Mouse (Mus musculus) MEL (cell line): ENCODE data around the gene Rpl6. TPM values are rescaled to one million over a fixed set of nuclear protein-coding genes. Genes with fewer than 3 reads are reported as not detected.

Source experiments
- DNase-seq: peaks from one replicate; pipeline ENCODE4 v3.0.0; 2011; ENCODE audit warnings: low read depth, low spot score
- H3K27ac ChIP-seq: 2 replicates; pipeline ENCODE4 v1.5.1; 2012; ENCODE audit warnings: low read depth, mild to moderate bottlenecking, control low read depth, low read length, moderate library complexity; ENCODE audit not compliant: control insufficient read depth
- H3K27me3 ChIP-seq, 2 experiments: fragments of 150-350 bp in 1 of 2; sonication (generic) in 1 of 2; 2 replicates each; pipeline ENCODE4 v1.6.1; 2012; ENCODE audit warnings: low read length in 2 of 2, mild to moderate bottlenecking in 2 of 2, improper control_type of control experiment in 1 of 2, moderate library complexity in 1 of 2; ENCODE audit not compliant: insufficient read depth in 2 of 2, control insufficient read depth in 1 of 2
- H3K36me3 ChIP-seq, 2 experiments: 2 replicates each; pipeline ENCODE4 v1.6.1; 2012 to 2014; ENCODE audit warnings: low read length in 2 of 2, improper control_type of control experiment in 1 of 2, inconsistent platforms in 1 of 2, mild to moderate bottlenecking in 1 of 2; ENCODE audit not compliant: insufficient read depth in 2 of 2, control insufficient read depth in 1 of 2
- H3K4me1 ChIP-seq, 2 experiments: fragments of 150-350 bp in 1 of 2; sonication (generic) in 1 of 2; 2 replicates each; pipeline ENCODE4 v1.6.1; 2012; ENCODE audit warnings: low read length in 2 of 2, improper control_type of control experiment in 1 of 2, mild to moderate bottlenecking in 1 of 2; ENCODE audit not compliant: insufficient read depth in 2 of 2, control insufficient read depth in 1 of 2
- H3K4me3 ChIP-seq, 2 experiments: fragments of 150-350 bp in 1 of 2; sonication (generic) in 1 of 2; 2 replicates each; pipeline ENCODE4 v1.5.1; 2012; ENCODE audit warnings: low read depth in 2 of 2, low read length in 2 of 2, mild to moderate bottlenecking in 2 of 2, moderate library complexity in 2 of 2, control low read depth in 1 of 2, improper control_type of control experiment in 1 of 2; ENCODE audit not compliant: control insufficient read depth in 1 of 2, insufficient read depth in 1 of 2
- H3K79me2 ChIP-seq: 2 replicates; pipeline ENCODE4 v1.6.1; 2012; ENCODE audit warnings: mild to moderate bottlenecking, low read length, moderate library complexity; ENCODE audit not compliant: control insufficient read depth, poor library complexity, insufficient read depth
- H3K9ac ChIP-seq: 2 replicates; pipeline ENCODE4 v1.6.1; 2012; ENCODE audit warnings: low read depth, mild to moderate bottlenecking, control low read depth, low read length, moderate library complexity; ENCODE audit not compliant: control insufficient read depth, poor library complexity, severe bottlenecking
- H3K9me3 ChIP-seq: fragments of 150-350 bp; sonication (generic); replicated peaks from 2 replicates; pipeline ENCODE4 v1.6.1; 2012; ENCODE audit warnings: mild to moderate bottlenecking, low read length, improper control_type of control experiment, moderate library complexity; ENCODE audit not compliant: insufficient read depth
- CHD1 ChIP-seq: IDR thresholded peaks from 2 replicates; pipeline ENCODE4 v1.6.1; 2012; ENCODE audit warnings: low read depth, mild to moderate bottlenecking, inconsistent platforms, low read length, improper control_type of control experiment
- CTCF ChIP-seq, 3 experiments: IDR thresholded peaks in 2 of 3; conservative IDR thresholded peaks in 1 of 3; 2 replicates each; pipeline ENCODE4 v1.5.1; 2011 to 2012; ENCODE audit warnings: low read length in 3 of 3, low read depth in 2 of 3, mild to moderate bottlenecking in 2 of 3, improper control_type of control experiment in 1 of 3, inconsistent platforms in 1 of 3, mixed read lengths in 1 of 3, moderate library complexity in 1 of 3; ENCODE audit not compliant: control insufficient read depth in 1 of 3, insufficient read depth in 1 of 3, poor library complexity in 1 of 3, severe bottlenecking in 1 of 3
- E2F4 ChIP-seq: IDR thresholded peaks from 2 replicates; pipeline ENCODE4 v1.6.1; 2011; ENCODE audit warnings: low read depth, low read length, improper control_type of control experiment, borderline replicate concordance
- ELF1 ChIP-seq: IDR thresholded peaks from 2 replicates; pipeline ENCODE4 v1.6.1; 2014; ENCODE audit warnings: low read depth, mild to moderate bottlenecking, inconsistent platforms, low read length, improper control_type of control experiment, moderate library complexity
- EP300 ChIP-seq, 2 experiments: IDR thresholded peaks; 2 replicates each; pipeline ENCODE4 v1.6.1; 2011; ENCODE audit warnings: improper control_type of control experiment in 2 of 2, low read length in 2 of 2, low read depth in 1 of 2, mild to moderate bottlenecking in 1 of 2
- ETS1 ChIP-seq: IDR thresholded peaks from 2 replicates; pipeline ENCODE4 v1.6.1; 2012; ENCODE audit warnings: low read depth, mild to moderate bottlenecking, inconsistent platforms, low read length, improper control_type of control experiment, moderate library complexity
- GABPA ChIP-seq: IDR thresholded peaks from 2 replicates; pipeline ENCODE4 v1.6.1; 2012; ENCODE audit warnings: low read depth, mild to moderate bottlenecking, inconsistent platforms, low read length, improper control_type of control experiment, moderate library complexity
- GATA1 ChIP-seq: IDR thresholded peaks from 2 replicates; pipeline ENCODE4 v1.6.1; 2011; ENCODE audit warnings: low read depth, low read length, improper control_type of control experiment
- HCFC1 ChIP-seq: IDR thresholded peaks from 2 replicates; pipeline ENCODE4 v1.6.1; 2012; ENCODE audit warnings: low read depth, mild to moderate bottlenecking, inconsistent platforms, low read length, improper control_type of control experiment, moderate library complexity
- JUND ChIP-seq: IDR thresholded peaks from 2 replicates; pipeline ENCODE4 v1.6.1; 2011; ENCODE audit warnings: low read depth, mild to moderate bottlenecking, improper control_type of control experiment, low read length
- KAT2A ChIP-seq: conservative IDR thresholded peaks from 2 replicates; pipeline ENCODE4 v1.6.1; 2012; ENCODE audit warnings: low read depth, low read length, improper control_type of control experiment, inconsistent platforms
- MAX ChIP-seq: IDR thresholded peaks from 2 replicates; pipeline ENCODE4 v1.6.1; 2011; ENCODE audit warnings: low read length, improper control_type of control experiment
- MEF2A ChIP-seq: IDR thresholded peaks from 2 replicates; pipeline ENCODE4 v1.6.1; 2014; ENCODE audit warnings: low read depth, mild to moderate bottlenecking, inconsistent platforms, low read length, improper control_type of control experiment; ENCODE audit not compliant: poor library complexity, insufficient replicate concordance, severe bottlenecking; ENCODE audit errors: extremely low read depth
- MXI1 ChIP-seq: IDR thresholded peaks from 2 replicates; pipeline ENCODE4 v1.6.1; 2011; ENCODE audit warnings: mild to moderate bottlenecking, low read depth, low read length, improper control_type of control experiment
- MYB ChIP-seq: IDR thresholded peaks from 2 replicates; pipeline ENCODE4 v1.6.1; 2011; ENCODE audit warnings: mild to moderate bottlenecking, low read depth, low read length, improper control_type of control experiment
- MYC ChIP-seq: IDR thresholded peaks from 2 replicates; pipeline ENCODE4 v1.6.1; 2011; ENCODE audit warnings: low read depth, mild to moderate bottlenecking, low read length, improper control_type of control experiment, moderate library complexity
- POLR2AphosphoS5 ChIP-seq: IDR thresholded peaks from 2 replicates; pipeline ENCODE4 v1.6.1; 2012; ENCODE audit warnings: low read depth, borderline replicate concordance, mild to moderate bottlenecking, inconsistent platforms, low read length, moderate library complexity, mixed read lengths
- RCOR1 ChIP-seq: IDR thresholded peaks from 2 replicates; pipeline ENCODE4 v1.6.1; 2012; ENCODE audit warnings: low read depth, mild to moderate bottlenecking, inconsistent platforms, low read length, improper control_type of control experiment
- SIN3A ChIP-seq: IDR thresholded peaks from 2 replicates; pipeline ENCODE4 v1.6.1; 2012; ENCODE audit warnings: low read length, improper control_type of control experiment, inconsistent platforms
- TAL1 ChIP-seq: IDR thresholded peaks from 2 replicates; pipeline ENCODE4 v1.6.1; 2012; ENCODE audit warnings: mild to moderate bottlenecking, inconsistent platforms, low read length, moderate library complexity, mixed read lengths
- TBP ChIP-seq: IDR thresholded peaks from 2 replicates; pipeline ENCODE4 v1.8.0; 2011; ENCODE audit warnings: low read depth, low read length, improper control_type of control experiment
- TCF12 ChIP-seq: IDR thresholded peaks from 2 replicates; pipeline ENCODE4 v1.6.1; 2014; ENCODE audit warnings: low read depth, mild to moderate bottlenecking, inconsistent platforms, low read length, improper control_type of control experiment, moderate library complexity
- UBTF ChIP-seq: IDR thresholded peaks from 2 replicates; pipeline ENCODE4 v1.6.1; 2012; ENCODE audit warnings: low read depth, mild to moderate bottlenecking, inconsistent platforms, low read length, improper control_type of control experiment, moderate library complexity, borderline replicate concordance; ENCODE audit not compliant: insufficient read depth
- USF1 ChIP-seq: IDR thresholded peaks from 2 replicates; pipeline ENCODE4 v1.6.1; 2014; ENCODE audit warnings: low read depth, mild to moderate bottlenecking, inconsistent platforms, low read length, improper control_type of control experiment, moderate library complexity
- polyA plus RNA-seq, 2 experiments: library from polyadenylated mRNA; stranded (reverse) in 1 of 2; unstranded in 1 of 2; fragments of >175 nt in 1 of 2; fragments of >200 nt in 1 of 2; gene quantifications; 2 replicates each; pipeline versions ENCODE4 v1.2.1 to v1.2.4; 2012; ENCODE audit warnings: low replicate concordance in 2 of 2, low read depth in 1 of 2; ENCODE audit not compliant: insufficient read length in 2 of 2, insufficient read depth in 1 of 2, missing spikeins in 1 of 2
- total RNA-seq: library from RNA; depleted of rRNA; stranded (reverse); fragments of 300-350 nt; gene quantifications from 2 replicates; pipeline ENCODE4 v1.2.3, GENCODE M21; 2012

The Rpl6 gene
- total and polyA plus RNA-seq, 3 experiments: 850 to 2,901 (median 2,779) TPM

DNA sequence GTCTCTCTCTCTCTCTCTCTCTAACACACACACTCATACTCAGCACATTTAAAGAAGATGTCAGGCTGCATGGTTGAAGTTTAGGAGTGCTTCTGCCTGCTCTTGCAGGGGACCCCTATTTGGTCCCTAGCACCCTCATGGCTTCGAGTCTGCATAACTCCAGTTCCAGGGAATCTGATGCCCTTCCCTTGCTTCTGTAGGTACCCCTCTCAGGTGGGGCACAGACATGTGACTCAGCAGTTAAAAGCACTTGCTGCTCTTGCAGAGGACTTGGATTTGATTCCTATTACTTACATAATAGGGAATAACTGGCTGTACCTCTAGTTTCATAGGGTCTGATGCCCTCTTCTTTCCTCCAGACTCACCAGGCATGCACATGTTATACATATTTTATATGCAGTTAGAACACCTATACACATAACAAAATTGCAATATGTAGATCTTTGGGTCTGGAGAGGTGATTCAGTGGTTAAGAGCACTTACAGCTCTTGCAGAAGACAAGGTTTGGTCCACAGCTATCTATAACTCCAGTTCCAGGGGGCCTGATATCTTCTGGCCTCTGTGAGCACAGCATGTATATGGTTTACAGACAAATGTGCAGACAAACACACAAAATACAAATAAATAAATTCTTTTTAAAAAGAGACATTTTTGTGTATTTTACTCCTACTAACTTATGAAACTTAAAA, 39.5 kb downstream of the Rpl6 start:
- peak overlapping the region; percentile 59 for H3K27ac ChIP-seq
- H3K27me3 ChIP-seq: no peaks in the 10 kb centered on the region
- H3K4me3 ChIP-seq: no peak overlapping the region
- H3K9ac ChIP-seq: no peak overlapping the region
- peaks cover 0 to 48% of the 10 kb centered on the region in 2 experiments; a peak in 2 of 4 replicates for H3K36me3 ChIP-seq
- no peaks in the 10 kb centered on the region for H3K9me3 ChIP-seq
- peaks cover 17% of the 10 kb centered on the region for H3K79me2 ChIP-seq
- TF ChIP-seq MEF2A (no peak), CHD1 (no peak), MAX (no peak), GABPA (no peak), JUND (no peak), SIN3A (no peak), UBTF (no peak), MYB (no peak), TAL1 (no peak; the same call in 1 of the 2 replicates), ELF1 (no peak), USF1 (no peak), HCFC1 (no peak), ETS1 (no peak), TCF12 (no peak), GATA1 (no peak), E2F4 (no peak), POLR2AphosphoS5 (no peak)
- H3K4me1 ChIP-seq: peaks cover 41 to 45% of the 10 kb centered on the region in 2 experiments
- DNase-seq: peak; percentile 44

DNA sequence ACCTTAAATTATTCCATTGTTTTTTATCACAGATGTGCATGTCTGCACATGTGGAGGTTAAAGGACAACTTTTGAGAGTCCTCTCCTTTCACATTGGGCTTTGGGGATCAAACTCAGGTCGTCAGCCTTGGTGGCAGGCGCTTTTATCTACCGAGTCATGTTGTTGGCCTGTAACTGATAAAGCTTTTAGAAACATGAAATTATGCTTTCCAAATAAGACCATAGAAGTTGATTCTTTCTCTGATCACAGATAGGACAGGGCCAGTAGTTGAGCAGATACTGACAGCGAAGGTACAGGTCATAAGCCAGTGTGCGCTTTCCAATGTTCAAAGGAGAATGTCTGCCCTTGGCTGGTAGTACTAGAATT, 40.1 kb downstream of the Rpl6 start:
- Histone ChIP-seq H3K27me3 (no peaks in the 10 kb centered on the region), H3K27ac (peak overlapping the region; percentile 49), H3K36me3 (peaks cover 0 to 48% of the 10 kb centered on the region in 2 experiments; a peak in 2 of 4 replicates), H3K4me1 (peaks cover 42 to 45% of the 10 kb centered on the region in 2 experiments), H3K4me3 (no peak overlapping the region), H3K79me2 (peaks cover 17% of the 10 kb centered on the region), H3K9ac (no peak overlapping the region), H3K9me3 (no peaks in the 10 kb centered on the region)
- DNase-seq: peak; percentile 54
- TF ChIP-seq E2F4 (no peak), KAT2A (no peak), MXI1 (peak; percentile 65), CTCF (IDR thresholded peaks at IDR 0.05 in 2 of 3, conservative IDR thresholded peaks at IDR 0.05 in 1 of 3; ENCODE audit: control insufficient read depth in 1 of 3, insufficient read depth in 1 of 3, low read depth in 2 of 3, low read length in 3 of 3, poor library complexity in 1 of 3, severe bottlenecking in 1 of 3) (no peak), HCFC1 (no peak), TCF12 (peak; percentile 83), TBP (no peak), RCOR1 (peak; percentile 45; the same call in 1 of the 2 replicates), GATA1 (peak; percentile 82), EP300 (IDR thresholded peaks at IDR 0.05; ENCODE audit: low read depth in 1 of 2, low read length in 2 of 2) (peak; percentile 62 to 74; a peak in 3 of 4 replicates), MYC (0 out of 2 replicates have a peak, but pooled peaks have one; percentile 57), MYB (no peak), ETS1 (peak; percentile 64)
